Mouse (Mus musculus) Muller cell, postnatal 12 days (primary cell): ENCODE results near the gene Kank1.

Experiments used
- DNase-seq: peaks from one replicate; pipeline ENCODE4 v3.0.0-alpha.2; 2015; ENCODE audit errors: inconsistent ontology term

The Kank1 gene

DNA sequence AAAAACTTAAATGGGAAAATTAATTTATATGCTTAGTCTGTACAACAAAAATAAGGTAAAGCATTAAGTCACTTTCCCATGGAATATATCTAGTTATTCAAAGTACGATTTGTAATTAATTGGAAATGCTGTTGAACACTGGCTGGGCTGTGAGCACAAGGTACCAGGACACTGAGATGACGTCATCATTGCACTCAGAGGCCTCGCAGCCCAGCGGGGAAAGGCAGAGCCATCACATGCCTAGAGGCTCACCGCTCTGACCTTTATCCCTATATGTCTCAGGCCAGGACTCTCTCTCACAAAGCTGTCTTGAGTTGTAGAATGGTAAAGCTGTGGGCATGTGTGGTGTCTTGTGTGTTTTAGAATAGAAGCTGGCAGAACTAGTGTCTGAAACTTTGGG is 128.9 kb downstream of the Kank1 start:
- DNase-seq: no peak

DNA sequence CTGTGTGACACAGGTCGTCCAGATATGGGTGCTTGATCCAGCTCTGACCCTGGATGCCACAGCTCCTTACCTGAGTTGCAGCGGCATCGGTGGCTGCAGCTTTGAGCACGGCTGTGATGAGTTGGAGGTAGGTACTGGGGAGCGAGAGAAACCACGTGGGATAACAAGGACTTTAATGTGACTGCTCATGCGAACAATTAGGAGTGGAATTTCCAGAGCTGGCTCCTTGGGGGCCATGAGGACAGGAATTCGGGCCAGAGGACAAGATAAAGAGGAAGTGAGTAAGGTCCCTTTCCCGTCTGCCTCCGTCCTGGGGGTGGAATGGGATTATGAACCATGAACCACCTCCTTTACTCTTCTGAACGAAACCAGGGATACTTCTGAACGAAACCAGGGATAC is 129.8 kb downstream of the Kank1 start:
- DNase-seq: peak; percentile 36

DNA sequence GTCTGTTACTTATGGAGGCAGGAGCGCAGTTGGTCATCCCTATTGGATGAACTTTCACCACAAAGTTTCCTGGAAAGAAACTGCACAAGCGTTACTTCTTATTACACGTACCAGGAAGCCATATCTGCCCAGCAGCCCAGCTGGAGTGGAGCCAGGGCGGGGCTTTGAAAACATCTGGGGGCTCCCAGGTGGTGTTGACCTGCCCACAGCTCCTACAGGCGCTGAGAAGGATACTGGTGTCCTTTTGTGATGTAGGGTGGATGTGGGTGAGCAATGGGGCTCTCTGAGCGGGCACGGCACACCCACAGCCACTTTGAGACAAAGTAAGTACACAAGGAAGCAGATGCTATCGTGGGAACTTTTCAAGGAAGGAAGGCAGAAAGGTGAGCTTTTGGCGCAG is 133.7 kb downstream of the Kank1 start:
- no peak for DNase-seq

DNA sequence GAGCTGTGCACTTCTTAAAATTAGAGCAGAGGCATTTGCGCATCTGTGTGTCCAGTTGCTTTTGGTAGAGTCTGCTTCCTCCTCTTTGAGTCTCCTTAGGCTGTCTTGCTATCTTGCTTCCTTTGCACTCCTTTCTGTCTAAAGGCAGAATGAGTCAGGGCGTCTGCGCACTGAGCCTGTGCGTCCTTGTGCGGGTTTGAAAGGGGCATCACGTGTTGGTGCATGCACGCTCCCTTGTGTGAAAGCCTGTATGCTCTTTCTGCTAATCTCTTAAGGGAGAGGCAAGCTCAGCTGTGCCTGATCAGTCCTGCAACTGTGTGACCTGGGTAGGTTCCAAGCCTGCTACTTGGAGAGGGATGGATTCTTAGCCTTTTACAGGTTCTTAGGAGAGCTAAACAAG is 136.0 kb downstream of the Kank1 start:
- no peak for DNase-seq

DNA sequence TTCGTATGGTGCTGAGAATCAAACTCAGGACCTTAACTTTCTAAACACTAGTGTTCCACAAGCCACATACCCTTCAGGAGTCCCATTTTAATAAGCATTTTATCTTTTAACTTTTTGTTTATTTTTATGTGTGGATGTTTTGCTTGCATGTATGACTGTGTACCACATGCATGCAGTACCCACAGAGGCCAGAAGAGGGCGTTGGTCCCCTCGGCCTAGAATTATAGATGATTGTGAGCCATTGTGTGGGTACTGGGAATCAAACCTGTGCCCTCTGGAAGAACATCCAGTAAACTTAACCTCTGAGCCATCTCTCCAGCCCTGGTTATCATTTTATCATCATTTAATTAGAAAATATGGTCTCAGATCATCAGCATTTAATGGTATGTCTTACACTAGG is 136.8 kb downstream of the Kank1 start:
- no peak for DNase-seq

DNA sequence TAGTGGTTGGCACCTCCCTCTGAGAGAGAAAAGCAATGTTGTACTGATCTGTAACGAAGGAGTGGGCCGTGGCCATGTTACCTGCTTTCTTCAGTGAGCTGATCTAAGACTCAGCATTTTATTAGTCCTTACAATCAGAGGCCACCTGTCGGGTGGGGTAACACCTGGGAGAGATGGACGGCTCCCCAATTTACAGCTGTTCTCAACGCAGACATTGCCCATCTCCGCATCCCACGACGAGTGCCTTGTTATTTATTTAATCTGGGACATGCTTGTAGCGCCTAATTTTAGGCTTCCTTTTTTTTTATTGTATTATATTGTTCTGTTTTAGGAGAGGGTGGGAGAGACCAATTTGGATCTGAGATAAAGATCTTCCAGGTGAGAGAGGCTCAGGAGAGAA is 137.4 kb downstream of the Kank1 start:
- DNase-seq: no peak

DNA sequence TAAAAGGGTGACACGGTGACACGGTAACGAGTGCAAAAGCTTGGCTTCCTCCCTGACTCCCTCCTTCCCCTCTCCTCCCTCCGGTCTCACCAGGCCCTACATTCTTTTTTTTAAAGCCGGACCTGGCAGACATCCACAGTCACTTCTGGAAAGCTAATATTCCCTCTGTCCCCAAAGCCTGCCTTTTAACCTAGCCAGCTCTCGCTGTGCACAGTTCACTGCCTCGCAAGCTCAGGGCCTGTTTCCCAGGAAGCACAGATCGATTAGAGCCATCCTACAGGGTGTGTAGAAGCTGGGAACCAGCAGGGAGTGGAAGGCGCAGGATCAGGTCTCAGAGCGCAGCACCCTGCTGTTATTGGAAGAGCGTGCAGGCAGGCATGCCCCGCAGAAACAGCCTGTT is 138.2 kb downstream of the Kank1 start:
- peak; percentile 39 for DNase-seq

DNA sequence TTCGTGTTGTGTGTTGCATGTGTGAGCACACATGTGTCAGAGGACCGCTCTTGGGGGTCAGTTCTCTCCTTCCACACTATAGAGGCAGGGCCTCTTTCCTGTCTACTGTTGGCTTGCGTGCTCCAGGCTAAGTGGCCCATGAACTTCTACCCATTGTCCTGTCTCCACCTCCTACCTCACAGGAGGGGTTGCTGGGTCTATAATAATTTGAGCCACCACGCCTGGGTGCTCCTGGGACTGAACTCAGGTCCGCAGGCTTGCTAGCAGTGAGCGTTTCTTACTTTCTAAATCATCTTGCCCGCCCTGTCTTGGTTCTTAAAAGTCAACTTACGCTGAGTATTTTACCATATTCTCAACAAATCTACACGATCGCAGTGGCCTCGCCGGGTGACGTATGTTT is 140.1 kb downstream of the Kank1 start:
- no peak for DNase-seq

DNA sequence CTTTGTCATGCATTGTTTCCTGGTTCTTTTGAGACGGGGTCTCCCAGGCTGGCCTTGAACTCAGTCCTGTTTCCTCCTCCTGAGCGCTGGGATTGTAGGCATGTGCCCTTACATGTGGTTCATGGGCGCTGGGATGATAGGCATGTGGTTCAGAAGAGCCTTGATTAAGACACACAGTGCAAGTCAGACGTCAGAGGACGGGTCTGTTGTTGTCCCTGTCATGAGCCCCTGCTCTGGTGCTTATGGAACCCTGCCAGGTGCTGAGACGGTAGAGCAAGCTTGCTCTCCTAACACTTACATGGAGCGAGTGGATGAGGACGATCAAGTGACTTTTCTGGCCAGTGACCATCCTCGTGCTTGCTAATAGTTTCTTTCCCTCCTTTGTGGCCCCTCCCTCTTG is 143.9 kb downstream of the Kank1 start:
- DNase-seq: no peak

DNA sequence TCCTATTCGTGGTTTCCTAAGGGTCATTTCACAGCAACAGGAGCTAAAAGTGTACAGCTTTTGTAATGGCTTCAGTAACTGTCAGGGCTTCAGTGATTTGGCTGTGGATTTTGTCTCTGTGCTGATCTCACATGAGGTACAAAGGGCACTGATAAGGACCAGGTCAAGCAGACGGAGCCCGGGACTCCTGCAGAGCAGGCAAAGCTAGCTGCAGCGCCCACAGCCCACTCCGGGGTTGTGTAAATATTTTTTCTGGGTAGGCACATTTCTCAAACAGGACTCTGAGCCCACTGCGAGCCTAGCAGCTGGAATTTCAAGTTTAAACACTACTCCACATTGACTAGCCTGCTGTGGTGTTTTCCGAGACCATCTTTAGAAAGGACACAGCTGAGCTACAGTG is 145.2 kb downstream of the Kank1 start:
- DNase-seq: no peak

DNA sequence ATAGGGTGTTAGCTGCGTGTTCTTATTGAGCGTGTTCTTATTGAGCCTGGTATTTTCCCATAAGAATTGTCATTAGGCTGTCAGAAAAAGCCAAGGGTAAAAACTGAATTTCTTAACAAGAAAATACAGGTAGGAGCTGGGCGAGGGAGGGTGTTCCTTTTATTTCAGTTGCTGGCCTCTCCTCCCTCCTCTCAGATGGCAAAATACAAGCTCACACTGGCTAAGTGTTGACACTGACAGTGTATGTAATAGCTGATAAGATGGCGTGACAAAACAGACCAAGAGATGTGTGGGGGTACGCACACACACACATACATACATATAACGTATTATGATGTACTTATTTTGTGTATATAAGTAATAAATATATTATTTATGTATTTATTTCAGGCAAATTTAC is 145.7 kb downstream of the Kank1 start:
- DNase-seq: no peak

DNA sequence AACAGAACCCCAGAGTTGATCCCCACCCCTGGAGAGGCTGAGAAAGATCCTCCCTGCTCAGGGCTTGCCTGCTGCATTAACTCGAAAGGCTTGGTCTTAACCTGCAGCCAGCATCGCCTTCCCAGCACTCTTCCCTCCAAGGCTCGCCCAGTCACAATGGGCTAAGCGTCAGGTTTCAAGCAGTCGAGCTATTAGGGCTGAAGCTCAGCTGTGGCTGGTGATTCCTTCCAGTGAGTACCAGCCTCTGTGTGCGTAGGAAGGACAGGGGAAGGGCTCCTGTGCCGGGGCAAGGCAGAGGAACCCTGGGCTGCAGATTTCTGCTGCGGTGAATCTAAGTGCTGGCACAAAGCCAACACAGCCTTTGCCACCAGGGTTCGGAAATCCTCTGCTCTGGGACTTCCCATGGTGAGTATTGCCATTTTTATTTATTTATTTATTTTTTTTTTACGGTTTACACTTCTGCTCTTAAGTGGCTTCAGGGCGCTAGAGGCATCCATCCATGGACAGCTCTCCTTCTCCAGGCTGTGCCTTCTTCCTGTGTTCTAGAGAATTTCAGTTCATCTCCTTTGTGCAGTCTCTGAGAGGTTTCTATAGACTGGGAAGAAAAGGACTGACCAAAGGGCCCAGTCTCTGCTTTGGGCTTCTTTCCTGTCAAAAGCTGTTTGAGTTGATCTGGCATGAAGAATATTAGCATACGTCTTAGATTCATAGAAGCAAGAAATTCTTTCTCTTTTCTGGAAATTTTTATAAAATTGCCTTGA is 146.8 kb downstream of the Kank1 start:
- no peak for DNase-seq

DNA sequence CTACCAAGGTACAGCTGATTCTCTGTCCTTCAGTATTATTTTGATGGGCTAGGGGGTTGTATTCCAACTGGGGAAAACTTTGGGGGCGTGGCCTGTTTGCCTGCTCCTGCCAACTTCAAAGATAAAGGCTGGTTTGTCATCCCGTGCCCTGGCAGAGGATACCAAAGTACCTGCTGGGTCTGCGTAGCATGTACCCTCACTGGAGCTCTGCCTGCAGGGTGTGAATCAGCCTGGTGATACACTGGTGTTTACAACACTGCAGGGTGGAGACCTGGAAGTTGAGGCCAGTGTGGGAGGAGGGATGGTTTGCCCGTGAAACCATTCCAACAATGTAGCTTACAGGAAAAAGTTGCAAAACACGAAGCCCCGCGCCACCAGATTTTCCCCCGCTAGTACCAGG is 149.2 kb downstream of the Kank1 start:
- DNase-seq: peak; percentile 47

DNA sequence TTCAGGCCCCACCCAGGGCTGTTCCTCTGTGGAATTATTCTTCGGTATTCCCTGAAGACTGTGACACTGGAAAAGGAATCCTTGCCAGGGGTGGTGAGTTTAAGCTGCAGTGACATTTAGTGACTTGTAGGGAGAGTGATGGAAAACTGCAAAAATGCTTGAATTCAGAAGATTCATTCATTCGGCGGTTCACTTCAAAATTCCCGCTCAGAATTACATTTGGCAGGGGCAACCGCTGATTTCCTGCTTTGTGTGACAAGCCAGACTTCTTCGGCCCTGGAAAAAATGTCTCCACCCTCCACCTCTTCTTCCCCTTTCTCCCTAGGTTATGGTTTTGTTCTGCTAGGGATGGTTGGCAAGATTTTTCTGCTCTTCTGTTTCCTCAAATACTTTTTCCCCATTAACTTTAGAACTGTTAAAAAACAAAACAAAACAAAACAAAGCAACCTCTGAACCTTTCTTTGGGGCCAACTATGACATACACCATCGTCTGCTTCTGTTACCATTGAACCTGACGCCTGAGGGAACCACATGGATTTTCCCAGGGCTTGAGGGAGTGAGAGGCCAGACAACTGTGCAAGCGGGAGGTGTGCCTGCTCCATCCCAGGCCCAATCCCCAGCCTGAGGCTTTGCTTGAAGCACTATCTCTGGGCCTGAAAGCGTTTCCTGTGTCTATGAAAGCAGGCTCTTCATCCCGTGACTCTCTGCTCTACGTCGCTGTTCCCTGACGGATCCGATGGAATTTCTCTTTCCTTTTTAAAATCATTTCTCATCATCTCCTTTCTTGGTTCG is 150.1 kb downstream of the Kank1 start:
- DNase-seq: no peak

DNA sequence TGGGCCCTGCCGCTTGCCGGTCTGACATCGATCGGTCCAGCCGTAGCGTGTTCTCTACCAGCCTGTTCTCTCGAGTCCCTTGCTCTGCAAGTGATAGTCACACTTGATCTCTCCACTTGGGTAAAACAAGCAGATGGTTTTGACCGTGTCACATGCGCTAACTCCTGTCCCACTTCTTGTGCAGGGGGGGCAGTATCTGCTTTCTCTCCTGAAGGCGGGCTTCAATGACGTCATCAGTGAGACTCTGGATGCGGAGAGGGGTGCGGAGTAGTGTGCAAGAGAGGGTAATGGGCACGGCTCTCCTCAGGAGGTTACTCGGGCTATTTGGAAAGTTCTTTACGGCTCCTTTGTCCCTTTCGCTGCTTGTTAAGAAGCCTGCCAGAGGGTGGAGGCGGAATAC is 151.1 kb downstream of the Kank1 start:
- no peak for DNase-seq

DNA sequence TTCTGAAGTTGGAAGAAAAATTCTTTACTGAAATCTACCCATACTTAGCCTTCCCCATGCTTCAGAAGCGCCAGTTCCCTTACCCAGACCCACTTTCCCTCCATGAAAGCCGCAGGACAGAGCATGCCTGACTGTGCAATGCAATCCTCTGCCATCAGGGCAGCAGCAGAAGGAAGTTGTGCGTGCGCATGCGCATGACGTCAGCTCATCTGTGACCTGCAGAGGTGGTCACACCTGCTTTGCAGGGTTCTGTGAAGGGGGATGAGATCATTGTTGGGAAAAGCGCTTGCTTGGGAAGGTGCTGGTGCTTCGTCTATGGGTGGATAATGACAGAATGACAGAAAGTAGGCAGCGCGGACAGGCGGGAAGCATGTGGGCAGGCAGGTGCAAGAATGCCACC is 155.4 kb downstream of the Kank1 start:
- DNase-seq: no peak

DNA sequence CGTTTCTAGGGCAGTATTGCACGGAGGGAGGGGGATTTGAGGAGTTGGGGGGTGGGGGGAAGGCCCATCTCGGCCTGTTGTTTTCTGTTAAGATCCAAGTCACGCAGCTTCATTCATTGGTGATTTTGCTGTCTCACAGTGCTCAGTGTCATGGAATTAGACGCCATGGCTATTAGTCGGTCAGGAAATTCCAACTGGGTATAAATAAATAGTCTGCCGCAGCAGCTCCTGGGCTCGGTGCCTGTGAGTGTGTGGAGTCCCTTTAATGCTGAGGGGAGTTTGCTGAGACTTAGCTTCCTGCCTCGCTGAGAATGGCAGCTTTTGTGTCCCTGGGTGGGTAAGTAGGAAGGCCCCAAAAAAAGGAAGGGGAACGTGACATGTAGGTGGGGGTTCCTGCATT is 158.3 kb downstream of the Kank1 start:
- DNase-seq: peak; percentile 83

DNA sequence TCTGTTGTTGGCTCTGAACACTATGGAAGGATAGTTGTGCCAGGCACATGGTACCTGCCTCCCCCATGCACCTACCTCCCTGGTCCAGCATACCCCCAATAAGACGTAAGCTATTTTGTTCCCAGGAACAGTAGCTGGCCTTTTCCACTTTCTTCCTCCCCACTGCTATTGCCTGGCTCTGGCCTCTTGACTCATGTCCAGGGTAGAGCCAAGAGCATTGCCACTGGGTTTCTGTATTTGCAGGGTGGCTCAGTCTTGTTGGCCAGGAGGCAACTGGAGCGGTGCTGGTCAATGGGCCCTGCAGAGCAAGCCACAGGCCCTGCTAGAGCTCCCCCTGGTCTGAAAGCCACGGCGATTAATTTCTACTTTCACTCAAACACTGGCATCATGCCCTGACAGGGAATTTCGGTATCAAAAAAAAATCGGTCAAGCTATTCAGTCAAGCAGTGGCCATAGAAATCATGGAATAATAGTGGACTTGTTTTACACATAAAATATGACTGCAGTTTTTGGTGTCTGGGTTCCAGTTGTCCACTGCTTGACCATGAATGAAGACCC is 160.0 kb downstream of the Kank1 start:
- DNase-seq: peak; percentile 63

DNA sequence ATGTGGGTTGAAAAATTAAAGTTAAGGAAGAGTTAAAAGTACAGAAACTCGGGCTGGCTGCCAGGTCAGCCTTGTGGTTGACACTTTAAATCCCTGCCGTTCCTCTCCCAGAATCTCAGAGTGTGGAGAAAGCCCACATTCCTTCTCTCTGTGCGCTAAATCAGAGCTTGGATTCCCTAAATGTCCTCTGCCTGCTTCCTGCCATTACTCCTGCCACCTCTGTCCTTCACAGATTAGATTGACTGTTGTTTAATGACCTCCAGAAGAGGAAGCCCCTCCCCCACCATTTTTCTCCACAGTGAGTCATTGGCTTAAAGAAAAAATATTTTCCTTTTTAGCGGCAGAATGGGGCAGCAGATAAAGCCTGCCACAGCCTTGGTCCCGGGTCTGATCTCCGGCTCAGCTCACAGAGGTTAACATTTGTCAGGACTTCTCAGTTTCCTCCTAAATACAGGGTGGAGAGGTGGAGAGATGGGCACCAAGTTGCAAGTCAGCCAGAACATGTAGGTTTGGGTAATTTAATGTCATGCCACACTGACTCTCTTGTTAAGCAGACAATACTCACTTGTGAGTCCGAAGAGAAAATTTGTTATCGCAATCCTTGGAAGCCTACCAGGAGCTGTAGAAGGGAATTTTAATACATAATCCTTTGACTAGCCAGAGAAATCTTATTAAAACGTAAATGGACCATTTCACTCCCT is 162.9 kb downstream of the Kank1 start:
- DNase-seq: peak; percentile 79

DNA sequence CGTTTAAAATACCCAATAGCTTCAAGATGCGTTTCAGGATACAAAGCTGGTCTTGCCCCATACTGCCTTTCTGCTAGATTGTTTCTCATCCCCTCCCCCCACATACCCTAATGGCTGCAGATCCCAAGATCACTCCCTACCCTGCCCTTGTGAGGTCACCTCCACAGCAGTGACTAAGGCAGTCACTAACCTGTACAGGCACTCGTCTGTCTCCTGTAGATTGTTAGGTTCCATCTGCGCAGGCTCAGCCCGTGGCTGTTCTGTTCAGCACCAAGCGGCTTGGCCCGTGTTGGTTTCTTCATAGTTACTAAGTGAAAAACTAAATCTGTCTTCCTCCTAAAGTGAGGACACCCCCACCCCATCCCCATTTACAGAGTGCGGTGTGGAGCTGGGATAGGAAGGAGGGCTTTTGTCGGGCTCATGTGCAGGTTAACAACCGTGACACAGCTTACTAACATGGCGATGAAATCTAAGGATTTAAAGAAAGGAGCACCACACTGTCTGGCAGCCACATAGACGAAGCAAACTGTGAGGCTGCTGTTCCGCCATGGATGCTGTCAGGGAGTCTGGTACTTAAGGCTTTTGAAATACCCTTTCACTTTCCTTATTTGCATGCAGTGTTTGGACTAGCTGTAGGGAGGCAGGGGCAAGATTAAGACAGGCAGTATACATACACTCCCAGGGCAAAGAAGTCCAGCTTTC is 163.6 kb downstream of the Kank1 start:
- no peak for DNase-seq

DNA sequence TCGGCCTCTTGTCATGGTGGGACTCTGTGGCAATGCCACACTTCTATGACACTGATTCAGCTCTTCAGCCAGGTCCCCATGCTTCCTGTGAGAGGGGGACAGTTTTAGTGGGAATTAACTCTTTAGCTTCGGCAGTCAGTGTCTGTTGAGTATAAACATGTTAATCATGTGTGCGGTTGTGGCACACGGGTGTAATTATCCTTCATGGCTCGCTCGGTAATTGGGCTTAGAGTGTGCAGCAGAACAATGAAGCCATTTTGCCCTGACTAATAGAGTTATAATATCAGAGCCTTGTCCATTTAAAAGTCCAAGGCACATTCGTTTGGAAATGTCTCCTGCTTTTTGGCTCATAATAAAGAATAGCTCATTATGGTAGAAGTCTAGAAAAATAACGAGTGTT is 164.7 kb downstream of the Kank1 start:
- peak; percentile 25 for DNase-seq

DNA sequence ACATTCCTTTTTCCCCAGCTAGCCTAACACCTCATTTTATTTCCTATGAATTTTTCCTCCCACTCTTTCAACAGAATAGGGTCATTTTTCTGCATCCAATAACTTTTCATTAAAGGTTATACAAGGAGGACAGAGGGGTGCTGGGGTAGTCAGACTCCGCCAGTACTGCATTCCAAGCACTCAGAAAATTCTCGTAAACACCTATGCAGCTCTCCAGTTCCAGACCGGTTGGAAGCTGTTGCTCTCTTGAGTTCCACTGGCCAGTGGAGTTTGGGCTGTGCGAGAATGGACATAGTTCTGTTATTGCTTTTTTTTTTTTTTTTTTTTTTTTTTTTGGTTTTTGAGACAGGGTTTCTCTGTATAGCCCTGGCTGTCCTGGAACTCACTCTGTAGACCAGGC is 167.4 kb downstream of the Kank1 start:
- DNase-seq: no peak
